Mouse (Mus musculus): ENCODE results near the gene Zfp830. TPM values are rescaled to one million over a fixed set of nuclear protein-coding genes. Genes with fewer than 3 reads are reported as not detected.

The Zfp830 gene
- polyA plus RNA-seq (2014; fragmentation: Illumina TruSeq; extraction: RNeasy Lipid Tissue Mini Kit (QIAGEN cat#74804); ENCODE audit: low read depth, low replicate concordance) = 24.8 TPM

GRCm38 (mm10) chr11:82763742-82764437, at the start of gene Zfp830, which contains the start of gene Cct6b:
Zfp830 (plus strand) TSS chr11:82764345.
Cct6b (minus strand) TSS chr11:82764321.

GRCm38 (mm10) chr11:82780983-82781903, 17.1 kb downstream of the Zfp830 start, which contains the start of gene Lig3:
Lig3 (plus strand) TSS chr11:82781108.

Other genes with a start within 250 kb of the Zfp830 start
- 0.73 TPM for gene Cct6b, start within 50 bp of the Zfp830 start, polyA plus RNA-seq (2014; fragmentation: Illumina TruSeq; extraction: RNeasy Lipid Tissue Mini Kit (QIAGEN cat#74804); ENCODE audit: low read depth, low replicate concordance)
- gene Lig3, start 16.8 kb downstream of the Zfp830 start, polyA plus RNA-seq (2014; fragmentation: Illumina TruSeq; extraction: RNeasy Lipid Tissue Mini Kit (QIAGEN cat#74804); ENCODE audit: low read depth, low replicate concordance) = 14.9 TPM
- 28.4 TPM for gene Rffl, start 106.9 kb downstream of the Zfp830 start, polyA plus RNA-seq (2014; fragmentation: Illumina TruSeq; extraction: RNeasy Lipid Tissue Mini Kit (QIAGEN cat#74804); ENCODE audit: low read depth, low replicate concordance)
- gene Rad51d, start 126.3 kb downstream of the Zfp830 start, polyA plus RNA-seq (2014; fragmentation: Illumina TruSeq; extraction: RNeasy Lipid Tissue Mini Kit (QIAGEN cat#74804); ENCODE audit: low read depth, low replicate concordance) = 6.6 TPM
- not detected for gene Fndc8, start 127.8 kb downstream of the Zfp830 start, polyA plus RNA-seq (2014; fragmentation: Illumina TruSeq; extraction: RNeasy Lipid Tissue Mini Kit (QIAGEN cat#74804); ENCODE audit: low read depth, low replicate concordance)
- gene Nle1, start 144.1 kb downstream of the Zfp830 start, polyA plus RNA-seq (2014; fragmentation: Illumina TruSeq; extraction: RNeasy Lipid Tissue Mini Kit (QIAGEN cat#74804); ENCODE audit: low read depth, low replicate concordance) = 1.5 TPM
- gene Unc45b, start 146.2 kb downstream of the Zfp830 start, polyA plus RNA-seq (2014; fragmentation: Illumina TruSeq; extraction: RNeasy Lipid Tissue Mini Kit (QIAGEN cat#74804); ENCODE audit: low read depth, low replicate concordance) = 1.3 TPM
- 55.3 TPM for gene Slfn5, start 187.0 kb downstream of the Zfp830 start, polyA plus RNA-seq (2014; fragmentation: Illumina TruSeq; extraction: RNeasy Lipid Tissue Mini Kit (QIAGEN cat#74804); ENCODE audit: low read depth, low replicate concordance)
- gene Slfn9, start 227.5 kb downstream of the Zfp830 start, polyA plus RNA-seq (2014; fragmentation: Illumina TruSeq; extraction: RNeasy Lipid Tissue Mini Kit (QIAGEN cat#74804); ENCODE audit: low read depth, low replicate concordance) = 1.0 TPM